Mouse (Mus musculus) layer of hippocampus, adult 18-20 months (tissue): ENCODE measurements around the gene Fam24a. TPM values are rescaled to one million over a fixed set of nuclear protein-coding genes. Genes with fewer than 3 reads are reported as not detected.

Experiments
- total RNA-seq, 2 experiments: library from RNA; stranded (reverse); gene quantifications; 2 replicates each; pipeline ENCODE4 v1.2.3; 2021

Gene Fam24a
- total RNA-seq, 2 experiments from 2014 or later, result not detected

Other genes with a start within 250 kb of the Fam24a start
- not detected for gene 4933402N03Rik, start 187.6 kb upstream of the Fam24a start, total RNA-seq
- not detected for gene 5430419D17Rik, start 159.5 kb upstream of the Fam24a start, total RNA-seq
- not detected for gene Cuzd1, start 11.6 kb upstream of the Fam24a start, total RNA-seq
- under 1 TPM in 1 of 2 experiments, not detected in 1; 0.50 TPM for gene Fam24b, start 4.3 kb upstream of the Fam24a start, total RNA-seq
- 10 to 100 TPM; 32.4 to 33.3 TPM for gene 2310057M21Rik, start 28.9 kb downstream of the Fam24a start, total RNA-seq
- gene Pstk, start 37.3 kb downstream of the Fam24a start, total RNA-seq, result 10 to 100 TPM; 47.4 to 48.0 TPM
- gene Ikzf5, start 76.7 kb downstream of the Fam24a start, total RNA-seq, result 10 to 100 TPM; 47.7 to 50.9 TPM
- gene Acadsb, start 76.7 kb downstream of the Fam24a start, total RNA-seq, result 100 to 1,000 TPM; 107 to 108 TPM
- gene Hmx3, start 209.0 kb downstream of the Fam24a start, total RNA-seq, result not detected
- gene Hmx2, start 214.9 kb downstream of the Fam24a start, total RNA-seq, result not detected
- gene Bub3, start 226.4 kb downstream of the Fam24a start, total RNA-seq, result 10 to 100 TPM; 60.9 to 63.2 TPM